Mouse (Mus musculus) G1E (cell line): ENCODE measurements around the gene Myrf.

Experiments used
- CTCF ChIP-seq: IDR thresholded peaks from 2 replicates; pipeline ENCODE4 v1.5.1; 2012; ENCODE audit warnings: low read depth, low read length, inconsistent platforms, mixed read lengths
- GATA1 ChIP-seq: IDR thresholded peaks from 2 replicates; pipeline ENCODE4 v1.6.1; 2012; ENCODE audit warnings: borderline replicate concordance, low read length, inconsistent platforms, mixed read lengths
- TAL1 ChIP-seq: conservative IDR thresholded peaks from 2 replicates; pipeline ENCODE4 v1.6.1; 2012; ENCODE audit warnings: low read depth, low read length, inconsistent platforms, mixed read lengths

DNA sequence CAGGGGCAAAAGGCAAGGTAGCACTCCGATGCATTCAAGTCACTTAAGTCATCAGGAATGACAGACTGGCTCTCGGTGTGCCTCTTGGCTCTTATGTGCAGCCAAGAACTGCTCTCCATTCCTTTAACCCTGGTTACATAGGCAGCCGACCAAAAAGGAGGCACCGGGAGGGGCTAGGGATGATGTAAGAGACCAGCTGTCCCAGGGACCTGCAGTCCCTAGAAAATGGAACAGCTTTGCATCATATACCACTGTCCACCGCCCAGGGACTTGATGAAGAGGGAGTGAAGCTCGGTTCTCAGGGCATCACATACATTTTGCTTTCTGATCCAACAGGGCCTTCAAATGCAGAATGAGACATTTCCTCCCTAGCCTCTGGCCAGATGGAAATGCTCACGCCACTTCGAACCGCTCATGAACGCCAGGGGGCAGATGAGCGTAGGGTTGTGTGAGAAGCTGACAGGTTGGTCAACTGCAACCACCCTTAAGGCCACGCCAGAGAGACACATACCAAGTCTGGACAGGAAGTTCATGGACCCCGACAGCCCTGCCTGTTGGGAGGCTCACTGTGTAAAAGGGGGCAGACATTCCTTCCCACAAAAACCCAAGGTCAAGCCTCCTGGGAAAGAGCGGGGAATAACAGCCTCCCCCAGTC lies 25.8 kb upstream of the Myrf start:
- TF ChIP-seq CTCF (no peak), GATA1 (no peak), TAL1 (no peak)
